Mouse (Mus musculus): ENCODE measurements around the gene Ang.

Ang gene

GRCm38 (mm10) chr14:51090921-51091900 lies at the start of gene Ang, which contains the start of gene Rnase4:
Gene Ang, plus strand, starts transcription at chr14:51091150.
Gene Rnase4, plus strand, starts transcription at chr14:51091077.
- no peak for ATAC-seq (ENCODE audit: low TSS enrichment)

GRCm38 (mm10) chr14:51041769-51042168 lies 49.2 kb upstream of the Ang start, which contains the start of gene Rnase9:
Gene Rnase9, minus strand, starts transcription at chr14:51041869.
- ATAC-seq (ENCODE audit: low TSS enrichment) = no peak

- no peak for ATAC-seq (ENCODE audit: low TSS enrichment)
These were observed 43.1 kb upstream of the Ang start for GRCm38 (mm10) chr14:51047846-51048245.

GRCm38 (mm10) chr14:51050063-51050462 lies 40.9 kb upstream of the Ang start, which contains the start of gene Rnase11:
Gene Rnase11, minus strand, starts transcription at chr14:51050163.
- ATAC-seq (ENCODE audit: low TSS enrichment) = no peak

- ATAC-seq (ENCODE audit: low TSS enrichment) = no peak
These were observed 39.0 kb upstream of the Ang start for GRCm38 (mm10) chr14:51051941-51052340.

GRCm38 (mm10) chr14:51053176-51053575 lies 37.8 kb upstream of the Ang start:
- ATAC-seq (ENCODE audit: low TSS enrichment) = no peak

GRCm38 (mm10) chr14:51054243-51055237 lies 36.4 kb upstream of the Ang start:
- ATAC-seq (ENCODE audit: low TSS enrichment) = no peak

GRCm38 (mm10) chr14:51057401-51057831 lies 33.5 kb upstream of the Ang start, which contains the start of gene Rnase12:
Gene Rnase12, minus strand, starts transcription at chr14:51057661.
- ATAC-seq (ENCODE audit: low TSS enrichment) = no peak

- ATAC-seq (ENCODE audit: low TSS enrichment) = no peak
These were observed 30.2 kb upstream of the Ang start for GRCm38 (mm10) chr14:51060761-51061160.

GRCm38 (mm10) chr14:51068956-51069355 lies 22.0 kb upstream of the Ang start:
- no peak for ATAC-seq (ENCODE audit: low TSS enrichment)

GRCm38 (mm10) chr14:51069617-51070016 lies 21.3 kb upstream of the Ang start:
- ATAC-seq (ENCODE audit: low TSS enrichment) = no peak

GRCm38 (mm10) chr14:51074335-51074734 lies 16.6 kb upstream of the Ang start, which contains the start of gene Olfr750:
Gene Olfr750, minus strand, starts transcription at chr14:51074435.
- no peak for ATAC-seq (ENCODE audit: low TSS enrichment)

GRCm38 (mm10) chr14:51079180-51079579 lies 11.8 kb upstream of the Ang start:
- no peak for ATAC-seq (ENCODE audit: low TSS enrichment)

- no peak for ATAC-seq (ENCODE audit: low TSS enrichment)
These were observed 9.9 kb upstream of the Ang start for GRCm38 (mm10) chr14:51081035-51081434.

GRCm38 (mm10) chr14:51082599-51083581 lies 8.1 kb upstream of the Ang start:
- ATAC-seq (ENCODE audit: low TSS enrichment) = peak; percentile 76

- no peak for ATAC-seq (ENCODE audit: low TSS enrichment)
These were observed 7.1 kb upstream of the Ang start for GRCm38 (mm10) chr14:51083805-51084204.

- ATAC-seq (ENCODE audit: low TSS enrichment) = no peak
These were observed 5.9 kb upstream of the Ang start for GRCm38 (mm10) chr14:51085086-51085485.

GRCm38 (mm10) chr14:51085911-51086310 lies 5.0 kb upstream of the Ang start:
- ATAC-seq (ENCODE audit: low TSS enrichment) = no peak

GRCm38 (mm10) chr14:51087762-51088161 lies 3.2 kb upstream of the Ang start:
- ATAC-seq (ENCODE audit: low TSS enrichment) = no peak

- ATAC-seq (ENCODE audit: low TSS enrichment) = peak; percentile 44
These were observed 2.6 kb upstream of the Ang start for GRCm38 (mm10) chr14:51088166-51088969.

Data from frontal cortex, adult (tissue).